Mouse (Mus musculus) small intestine, adult 2 months (tissue): Measurements from ENCODE around the gene Dock1.

Experiments
- CTCF ChIP-seq: fragments of 200-500 bp; IDR thresholded peaks from 2 replicates; pipeline ENCODE4 v1.5.1; 2012; ENCODE audit warnings: low read depth, mild to moderate bottlenecking, control low read depth, inconsistent platforms, low read length, moderate library complexity, mixed read lengths; ENCODE audit not compliant: insufficient replicate concordance, insufficient read length; ENCODE audit errors: extremely low read depth
- POLR2A ChIP-seq: fragments of 200-500 bp; IDR thresholded peaks from 2 replicates; pipeline ENCODE4 v1.6.1; 2012; ENCODE audit warnings: low read depth, mild to moderate bottlenecking, control low read depth, inconsistent platforms, low read length, moderate library complexity

DNA sequence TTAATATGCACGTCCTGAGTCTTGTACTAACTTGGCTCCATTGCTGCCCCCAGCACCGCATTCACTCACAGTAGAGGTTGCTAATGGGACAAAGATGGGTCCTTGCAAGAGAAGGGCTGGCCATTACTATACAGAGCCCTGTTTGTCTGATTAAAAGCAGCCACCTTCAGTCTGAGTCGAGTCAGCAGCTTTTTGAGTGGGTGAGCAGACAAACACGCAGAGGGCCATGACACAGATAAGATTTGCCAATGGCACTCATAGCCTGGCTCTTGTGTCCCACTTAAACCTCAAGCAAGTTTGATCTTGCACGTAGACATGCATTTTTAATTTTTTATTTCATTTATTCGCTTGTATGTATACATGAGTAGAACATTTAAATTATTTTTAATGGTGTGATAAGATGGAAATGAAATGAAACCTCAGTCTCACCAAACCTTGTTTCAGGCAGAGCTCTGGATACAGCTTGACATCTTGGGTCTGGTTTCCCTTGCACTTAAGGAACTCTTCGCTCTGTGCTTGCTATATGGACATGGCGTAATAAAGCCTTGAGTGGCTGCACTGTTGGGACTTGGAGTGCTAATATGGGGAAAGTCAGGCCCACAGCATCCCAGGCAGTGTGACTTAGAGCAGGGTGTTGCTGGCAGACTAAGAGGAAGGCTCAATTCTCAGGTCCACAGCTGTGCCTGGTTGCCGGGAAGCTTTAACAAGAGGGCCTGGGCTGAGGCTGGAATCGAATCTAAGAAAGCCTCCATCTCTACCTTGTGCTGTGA is 455.0 kb downstream of the Dock1 start:
- TF ChIP-seq POLR2A (no peak), CTCF (no peak)
